Mouse (Mus musculus) myocyte (in vitro differentiated cells): ENCODE results near the gene Cd79a. TPM values are rescaled to one million over a fixed set of nuclear protein-coding genes. Genes with fewer than 3 reads are reported as not detected.

ENCODE experiments used
- H3K27me3 ChIP-seq: one replicate; pipeline ENCODE4 v1.6.1; 2011; ENCODE audit not compliant: control insufficient read depth, insufficient read depth, insufficient read length
- H3K36me3 ChIP-seq: one replicate; pipeline ENCODE4 v1.6.1; 2011; ENCODE audit not compliant: control insufficient read depth, insufficient read depth
- H3K4me2 ChIP-seq: one replicate; pipeline ENCODE4 v1.6.1; 2011; ENCODE audit warnings: low read depth, control low read depth
- H3K4me3 ChIP-seq: one replicate; pipeline ENCODE4 v1.5.1; 2011; ENCODE audit warnings: mild to moderate bottlenecking, control low read depth, moderate library complexity
- H3K79me2 ChIP-seq: one replicate; pipeline ENCODE4 v1.6.1; 2011; ENCODE audit not compliant: control insufficient read depth, insufficient read depth
- H3ac ChIP-seq: one replicate; pipeline ENCODE4 v1.6.1; 2011; ENCODE audit not compliant: control insufficient read depth, insufficient read length
- MAX ChIP-seq: IDR thresholded peaks from one replicate; pipeline ENCODE4 v1.6.1; 2011; ENCODE audit warnings: low read depth, mild to moderate bottlenecking, control low read depth
- REST ChIP-seq: IDR thresholded peaks from one replicate; pipeline ENCODE4 v1.6.1; 2011; ENCODE audit warnings: mild to moderate bottlenecking, control low read depth, moderate library complexity; ENCODE audit not compliant: insufficient read depth, insufficient read length
- polyA plus RNA-seq: library from polyadenylated mRNA; unstranded; fragments of >200 nt; fragmentation: generic; extraction: Trizol; gene quantifications from one replicate; pipeline ENCODE4 v1.2.1, GENCODE M21; 2012; ENCODE audit warnings: missing spikeins

The Cd79a gene
- polyA plus RNA-seq, 1 experiment = 0.12 TPM

DNA sequence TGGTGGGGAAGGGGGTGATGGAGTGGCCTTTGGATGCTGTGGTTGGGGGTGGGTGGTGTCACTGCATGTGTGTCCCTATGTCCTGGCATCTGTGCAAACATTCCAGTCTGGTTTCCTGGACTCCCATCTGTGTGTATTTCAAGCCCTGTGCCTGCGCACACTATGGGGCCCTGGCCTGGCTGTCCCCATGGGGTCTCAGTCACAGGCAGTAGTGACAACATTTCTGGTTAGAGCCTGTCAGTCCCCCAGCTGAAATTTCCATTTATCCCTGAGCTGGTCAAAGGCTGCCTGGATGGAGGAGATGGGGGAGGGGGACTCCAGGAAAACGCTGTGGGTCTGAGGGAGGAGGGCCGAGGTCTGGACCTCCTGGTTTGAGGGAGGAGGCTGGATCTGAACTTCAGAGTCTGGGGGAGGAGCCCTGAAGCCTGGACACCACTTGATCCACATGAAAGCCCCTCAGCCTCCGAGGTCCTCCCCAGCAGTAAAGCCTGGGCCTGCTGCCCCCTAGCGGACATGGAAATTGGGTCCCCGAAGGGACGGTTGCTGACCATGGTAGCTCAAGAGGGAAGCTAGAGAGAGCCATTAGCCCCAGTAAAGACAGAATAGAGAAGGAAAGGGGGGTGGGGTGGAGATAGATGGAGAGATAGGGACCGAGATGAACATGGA, 52.9 kb downstream of the Cd79a start:
- H3K36me3 ChIP-seq = no peaks in the 10 kb centered on the region
- TF ChIP-seq REST (peak; percentile 68), MAX (no peak)
- no peak overlapping the region for H3K4me3 ChIP-seq
- no peaks in the 10 kb centered on the region for H3K79me2 ChIP-seq
- no peak overlapping the region for H3K4me2 ChIP-seq
- H3ac ChIP-seq = no peak overlapping the region
- H3K27me3 ChIP-seq = peaks cover 98% of the 10 kb centered on the region

Other genes with a start within 250 kb of the Cd79a start
- gene Tex101, start 220.7 kb upstream of the Cd79a start, polyA plus RNA-seq = not detected
- not detected for gene BC049730, start 188.1 kb upstream of the Cd79a start, polyA plus RNA-seq
- not detected for gene Gm4763, start 170.5 kb upstream of the Cd79a start, polyA plus RNA-seq
- not detected for gene Cd177, start 137.1 kb upstream of the Cd79a start, polyA plus RNA-seq
- gene Ceacam10, start 120.2 kb upstream of the Cd79a start, polyA plus RNA-seq = not detected
- gene Gm9844, start 35.2 kb upstream of the Cd79a start, polyA plus RNA-seq = 79.9 TPM
- gene Lypd4, start 27.4 kb upstream of the Cd79a start, polyA plus RNA-seq = not detected
- not detected for gene Dmrtc2, start 27.3 kb upstream of the Cd79a start, polyA plus RNA-seq
- 1,912 TPM for gene Rps19, start 13.0 kb upstream of the Cd79a start, polyA plus RNA-seq
- gene Arhgef1, start 5.5 kb downstream of the Cd79a start, polyA plus RNA-seq = 51.4 TPM
- gene Gm4881, start 47.1 kb downstream of the Cd79a start, polyA plus RNA-seq = not detected
- gene Rabac1, start 75.4 kb downstream of the Cd79a start, polyA plus RNA-seq = 309 TPM
- 6.6 TPM for gene Atp1a3, start 108.6 kb downstream of the Cd79a start, polyA plus RNA-seq
- gene Grik5, start 175.0 kb downstream of the Cd79a start, polyA plus RNA-seq = 14.7 TPM
- gene Zfp574, start 175.2 kb downstream of the Cd79a start, polyA plus RNA-seq = 10.8 TPM